In genomic region chr16:74061951-74062350, GRCm38 (mm10) we compare ENCODE assay signal across 25 mouse cellular contexts.
DNase-seq lines count a peak whose midpoint lies in the region; ATAC-seq and TF ChIP-seq lines count a peak whose summit lies in the region.
"Had no signal": no experiment of that assay in that cellular context is flagged by ENCODE, and none has a peak within 500 bp of the region (broad histone marks: within the 10 kb centered on the region; RNA-seq: fewer than 3 reads in every experiment).

No protein-coding gene starts in this region.

- TF ChIP-seq POLR2A in lung, adult 2 months (IDR thresholded peaks at IDR 0.05; ENCODE audit: borderline replicate concordance, extremely low read depth, low read depth, low read length): no peak

- H3K27ac ChIP-seq in kidney, embryonic 15.5 days: 0 out of 2 replicates have a peak overlapping the region, but pooled peaks have one; percentile 47
- peak overlapping the region; percentile 2; the same call in 1 of the 2 replicates for H3K27ac ChIP-seq in lung, embryonic 14.5 days (ENCODE audit: low read depth)
- H3K27ac ChIP-seq in lung, postnatal 0 days (ENCODE audit: low read length): no peak overlapping the region
- H3K27ac ChIP-seq: embryonic facial prominence, embryonic 15.5 days; gastrocnemius, adult 2 months; hindbrain, embryonic 12.5 days; hindbrain, embryonic 15.5 days had no signal

- no peak overlapping the region for H3K4me3 ChIP-seq in kidney, embryonic 15.5 days (replicated peaks)
- no peak overlapping the region for H3K4me3 ChIP-seq in lung, embryonic 14.5 days (ENCODE audit: low read depth, low read length)
- H3K4me3 ChIP-seq in lung, postnatal 0 days (ENCODE audit: low read depth, low read length): no peak overlapping the region
- no peak overlapping the region for H3K4me3 ChIP-seq in lung, adult 2 months (replicated peaks; ENCODE audit: extremely low read depth, low read depth, low read length)
- H3K4me3 ChIP-seq: embryonic facial prominence, embryonic 15.5 days; gastrocnemius, adult 2 months; hindbrain, embryonic 12.5 days; hindbrain, embryonic 15.5 days had no signal

- no peak overlapping the region for H3K9ac ChIP-seq in kidney, embryonic 15.5 days
- no peak overlapping the region for H3K9ac ChIP-seq in lung, embryonic 14.5 days
- H3K9ac ChIP-seq in lung, postnatal 0 days (replicated peaks; ENCODE audit: low read depth): no peak overlapping the region
- H3K9ac ChIP-seq: embryonic facial prominence, embryonic 15.5 days; forebrain, postnatal 0 days; hindbrain, embryonic 12.5 days; hindbrain, embryonic 15.5 days had no signal

- no peak overlapping the region for H3K4me2 ChIP-seq in kidney, embryonic 15.5 days
- H3K4me2 ChIP-seq in lung, embryonic 14.5 days: no peak overlapping the region
- H3K4me2 ChIP-seq in lung, postnatal 0 days (replicated peaks; ENCODE audit: low read depth, low read length): no peak overlapping the region
- H3K4me2 ChIP-seq: embryonic facial prominence, embryonic 15.5 days; heart, embryonic 11.5 days; hindbrain, embryonic 12.5 days; hindbrain, embryonic 15.5 days had no signal

- H3K36me3 ChIP-seq in kidney, embryonic 15.5 days: no peaks in the 10 kb centered on the region
- H3K36me3 ChIP-seq in lung, embryonic 14.5 days (ENCODE audit: insufficient read depth): no peaks in the 10 kb centered on the region
- H3K36me3 ChIP-seq in lung, postnatal 0 days (ENCODE audit: insufficient read depth, low read length): no peaks in the 10 kb centered on the region
- H3K36me3 ChIP-seq: embryonic facial prominence, embryonic 15.5 days; G1E; hindbrain, embryonic 12.5 days; hindbrain, embryonic 15.5 days had no signal

- TF ChIP-seq CTCF in lung, embryonic 14.5 days (IDR thresholded peaks at IDR 0.05; ENCODE audit: low read depth): no peak
- TF ChIP-seq CTCF in lung, postnatal 0 days (IDR thresholded peaks at IDR 0.05): no peak
- no peak for TF ChIP-seq CTCF in lung, adult 2 months (IDR thresholded peaks at IDR 0.05; ENCODE audit: insufficient read depth, low read length)

- no peak for DNase-seq in kidney, adult 18-20 months
- DNase-seq in lung, embryonic 14.5 days: peak; percentile 43
- no peak for DNase-seq in lung, postnatal 14 days
- peak; percentile 63 for DNase-seq in lung, postnatal 0 days (ENCODE audit: low spot score)
- no peak for DNase-seq in lung, adult 2 months
- DNase-seq in cerebellum, postnatal 14 days: no peak
- DNase-seq: adrenal gland, postnatal 10 days; adrenal gland, postnatal 36 days; B cell, adult 2 months; cerebellum, adult 18-20 months; cerebellum, adult 9-10 months; cerebellum, postnatal 25 days; forebrain, postnatal 0 days; gastrocnemius, adult 2 months; gastrocnemius, postnatal 14 days; heart, adult 11 months had no signal

- H3K27me3 ChIP-seq in kidney, embryonic 15.5 days: no peaks in the 10 kb centered on the region
- H3K27me3 ChIP-seq in lung, embryonic 14.5 days (ENCODE audit: insufficient read depth, low read length): no peaks in the 10 kb centered on the region
- H3K27me3 ChIP-seq in lung, postnatal 0 days (replicated peaks; ENCODE audit: insufficient read depth, low read length): no peaks in the 10 kb centered on the region
- H3K27me3 ChIP-seq: CH12.LX; embryonic facial prominence, embryonic 15.5 days; hindbrain, embryonic 12.5 days; hindbrain, embryonic 15.5 days; Patski had no signal

- ATAC-seq in kidney, embryonic 15.5 days (replicated peaks; ENCODE audit: low FRiP score): no peak
- peak; percentile 4; the same call in 1 of the 2 replicates for ATAC-seq in lung, embryonic 14.5 days (ENCODE audit: insufficient read depth)
- peak; percentile 26; the same call in 1 of the 2 replicates for ATAC-seq in lung, postnatal 0 days
- ATAC-seq: forebrain, embryonic 14.5 days; forebrain, postnatal 0 days; Patski had no signal

- H3K9me3 ChIP-seq in kidney, embryonic 15.5 days (replicated peaks): no peaks in the 10 kb centered on the region
- no peaks in the 10 kb centered on the region for H3K9me3 ChIP-seq in lung, embryonic 14.5 days (ENCODE audit: low read depth, low read length)
- H3K9me3 ChIP-seq in lung, postnatal 0 days (ENCODE audit: low read length): no peaks in the 10 kb centered on the region
- H3K9me3 ChIP-seq: embryonic facial prominence, embryonic 15.5 days; G1E; hindbrain, embryonic 12.5 days; hindbrain, embryonic 15.5 days had no signal

- no peak for TF ChIP-seq EP300 in lung, postnatal 0 days (IDR thresholded peaks at IDR 0.05)

- no peaks in the 10 kb centered on the region for H3K4me1 ChIP-seq in kidney, embryonic 15.5 days
- no peaks in the 10 kb centered on the region for H3K4me1 ChIP-seq in lung, embryonic 14.5 days (ENCODE audit: insufficient read depth)
- no peaks in the 10 kb centered on the region for H3K4me1 ChIP-seq in lung, postnatal 0 days (ENCODE audit: insufficient read depth, low read depth, low read length)
- no peaks in the 10 kb centered on the region for H3K4me1 ChIP-seq in lung, adult 2 months (ENCODE audit: control insufficient read depth, insufficient read depth, low read length)
- H3K4me1 ChIP-seq: hindbrain, embryonic 12.5 days; hindbrain, embryonic 15.5 days had no signal

Comparison
In these comparisons a context has a peak if more than half of its experiments do, and no peak if none do; other contexts are left out.
1. DNase-seq: peak in lung, embryonic 14.5 days (single experiment) and lung, postnatal 0 days (single experiment); none in kidney, adult 18-20 months (single experiment), lung, postnatal 14 days (single experiment), lung, adult 2 months (single experiment) and cerebellum, postnatal 14 days (0 of 2).